8 mouse cellular contexts compared by ENCODE assay signal in the genomic region with DNA sequence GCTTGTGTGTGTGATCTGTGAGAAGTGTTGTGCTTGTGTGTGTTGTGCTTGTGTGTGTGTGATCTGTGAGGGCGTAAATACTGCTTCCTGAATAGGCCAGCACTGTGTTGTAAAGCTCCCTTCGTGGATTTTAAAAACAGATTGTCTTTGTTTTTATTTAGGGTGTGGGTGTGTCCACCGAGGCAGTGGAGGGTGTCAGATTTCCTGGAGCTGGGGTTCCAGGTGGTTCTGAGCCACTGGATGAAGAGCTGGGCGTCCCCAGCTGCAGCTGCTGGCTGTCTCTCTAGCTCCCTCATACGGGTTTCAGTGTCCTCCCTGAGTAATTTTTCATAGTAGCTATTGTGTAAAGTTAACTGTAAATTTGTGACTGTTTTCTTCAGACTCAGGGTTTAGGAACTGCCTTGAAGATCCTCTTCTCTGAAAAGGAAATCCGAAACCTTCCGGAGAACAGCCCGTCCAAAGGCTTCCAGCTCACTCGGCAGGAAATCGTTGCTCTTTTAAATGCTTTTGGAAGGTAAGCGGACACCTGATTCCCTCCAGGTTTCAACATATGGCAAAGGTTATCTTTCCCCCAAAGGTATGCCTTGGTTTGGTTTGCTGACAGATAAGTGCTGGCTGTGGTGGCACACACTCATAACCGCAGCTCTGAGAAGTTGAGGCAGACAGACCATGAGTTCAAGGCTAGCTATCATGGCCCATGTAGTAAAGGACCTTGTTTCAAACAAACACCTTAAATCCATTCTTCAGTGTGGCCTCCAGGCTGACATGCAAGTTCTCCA. TPM values are rescaled to one million over a fixed set of nuclear protein-coding genes. Genes with fewer than 3 reads are reported as not detected.
DNase-seq lines count a peak whose midpoint lies in the region; ATAC-seq and TF ChIP-seq lines count a peak whose summit lies in the region.
"Not testable (repeated sequence)": the region's sequence is repeated elsewhere in the genome, so short reads cannot be mapped to it uniquely, and the experiment has no call there.
"Had no signal": no experiment of that assay in that cellular context is flagged by ENCODE, and none has a peak within 500 bp of the region (broad histone marks: within the 10 kb centered on the region; RNA-seq: fewer than 3 reads in every experiment).

No protein-coding gene starts in this region.

- H3K4me2 ChIP-seq in embryonic facial prominence, embryonic 13.5 days, result peak overlapping the region; percentile 30
- H3K4me2 ChIP-seq in intestine, postnatal 0 days (replicated peaks; ENCODE audit: low read depth), result not testable (repeated sequence)
- H3K4me2 ChIP-seq in limb, embryonic 13.5 days (replicated peaks), result peak overlapping the region; percentile 32

- H3K4me1 ChIP-seq in embryonic facial prominence, embryonic 13.5 days; intestine, postnatal 0 days (replicated peaks; ENCODE audit: control insufficient read depth, insufficient read depth, low read length); limb, embryonic 13.5 days: not testable (repeated sequence)

- not testable (repeated sequence) for H3K4me3 ChIP-seq in embryonic facial prominence, embryonic 13.5 days; intestine, postnatal 0 days (ENCODE audit: low read depth, low read length); limb, embryonic 13.5 days

- not testable (repeated sequence) for H3K27me3 ChIP-seq in embryonic facial prominence, embryonic 13.5 days; intestine, postnatal 0 days (replicated peaks; ENCODE audit: control insufficient read depth, insufficient read depth, low read length); limb, embryonic 13.5 days

- not testable (repeated sequence) for H3K9ac ChIP-seq in embryonic facial prominence, embryonic 13.5 days; intestine, postnatal 0 days (ENCODE audit: low read depth, low read length); limb, embryonic 13.5 days

- 0 out of 2 replicates have a peak, but pooled peaks have one; percentile 7 for TF ChIP-seq CTCF in intestine, postnatal 0 days (IDR thresholded peaks at IDR 0.05; ENCODE audit: low read depth)

- H3K9me3 ChIP-seq in embryonic facial prominence, embryonic 13.5 days; intestine, postnatal 0 days (ENCODE audit: control insufficient read depth); limb, embryonic 13.5 days: not testable (repeated sequence)

- 9% methylated on average over 12 of the region's 12 CpGs for WGBS in embryonic facial prominence, embryonic 13.5 days
- 24% methylated on average over 12 of the region's 12 CpGs for WGBS in intestine, postnatal 0 days
- WGBS in limb, embryonic 13.5 days, result 12% methylated on average over 12 of the region's 12 CpGs

- peak; percentile 35 for DNase-seq in ES-CJ7 (ENCODE audit: low read depth, low spot score)
- DNase-seq in embryo, embryonic 10.5 days (ENCODE audit: low spot score), result peak; percentile 15
- peak; percentile 33 for DNase-seq in kidney, postnatal 10 days
- peak; percentile 2 for DNase-seq in retina, embryonic 14.5 days (ENCODE audit: low spot score)

- ATAC-seq in embryonic facial prominence, embryonic 13.5 days (ENCODE audit: insufficient number of reproducible peaks, insufficient read depth, low FRiP score, low TSS enrichment, low read depth), result 0 out of 2 replicates have a peak, but pooled peaks have one; percentile 37
- not testable (repeated sequence) for ATAC-seq in intestine, postnatal 0 days
- peak; percentile 72; the same call in 1 of the 2 replicates for ATAC-seq in limb, embryonic 13.5 days (ENCODE audit: low FRiP score, low read depth)

- not testable (repeated sequence) for H3K36me3 ChIP-seq in embryonic facial prominence, embryonic 13.5 days; intestine, postnatal 0 days (ENCODE audit: control insufficient read depth, insufficient read depth); limb, embryonic 13.5 days

- H3K27ac ChIP-seq in embryonic facial prominence, embryonic 13.5 days; intestine, postnatal 0 days (ENCODE audit: low read depth, low read length); limb, embryonic 13.5 days: not testable (repeated sequence)

RNA-seq across cellular contexts. Expression of a gene that starts 46.0 kb away (rescaled TPM):
- 10.6 and 11.4 TPM in 2 replicates for polyA plus RNA-seq in embryonic facial prominence, embryonic 13.5 days (2015; fragmentation: Nextera tagmentation; extraction: Ambion mirVana)
- 3.6 and 4.4 TPM in 2 replicates for polyA plus RNA-seq in intestine, postnatal 0 days (2015; fragmentation: Nextera tagmentation; extraction: Ambion mirVana)
- polyA plus RNA-seq in limb, embryonic 13.5 days (2015; fragmentation: Nextera tagmentation; extraction: Ambion mirVana), result 10.6 and 10.8 TPM in 2 replicates
- polyA plus RNA-seq: G1E had no signal
